In the genomic region with DNA sequence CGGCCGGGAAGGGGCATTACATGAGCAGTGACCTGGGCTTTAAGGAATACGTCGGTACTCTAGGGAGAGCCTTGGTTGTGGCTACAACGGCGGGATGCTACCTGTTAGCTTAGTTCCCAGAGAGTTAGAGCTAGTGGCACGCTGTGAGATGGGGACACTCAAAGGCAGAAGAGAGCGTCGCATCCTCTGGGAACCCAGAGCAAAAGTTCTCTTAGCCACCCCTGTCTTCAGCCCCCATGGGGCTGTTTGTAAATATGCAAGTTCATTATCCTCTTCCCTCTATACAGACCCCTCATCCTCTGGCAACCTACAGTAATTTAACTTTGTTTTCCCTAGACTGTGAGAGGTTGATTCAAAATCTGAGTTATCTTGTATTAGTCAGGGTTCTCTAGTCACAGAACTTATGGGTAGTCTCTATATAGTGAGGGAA, we compare ENCODE assay signal across 7 mouse cellular contexts. TPM values are rescaled to one million over a fixed set of nuclear protein-coding genes. Genes with fewer than 3 reads are reported as not detected.
A peak's percentile ranks its signal among the peaks of the same experiment; 100 is the strongest.
DNase-seq lines count a peak whose midpoint lies in the region; ATAC-seq lines count a peak whose summit lies in the region.

No protein-coding gene starts in this region.

- H3K9ac ChIP-seq in neural tube, embryonic 11.5 days (ENCODE audit: low read length), result peak overlapping the region; percentile 52
- H3K9ac ChIP-seq in limb, embryonic 13.5 days, result peak overlapping the region; percentile 75
- H3K9ac ChIP-seq in stomach, embryonic 15.5 days, result no peak overlapping the region

- no peaks in the 10 kb centered on the region for H3K36me3 ChIP-seq in neural tube, embryonic 11.5 days (ENCODE audit: control insufficient read depth, insufficient read depth, low read length)
- H3K36me3 ChIP-seq in forebrain, embryonic 10.5 days (replicated peaks), result no peaks in the 10 kb centered on the region
- no peaks in the 10 kb centered on the region for H3K36me3 ChIP-seq in limb, embryonic 13.5 days
- H3K36me3 ChIP-seq in stomach, embryonic 15.5 days, result no peaks in the 10 kb centered on the region

- under 1% methylated on average over 9 of the region's 9 CpGs for WGBS in neural tube, embryonic 11.5 days
- 0% methylated on average over 9 of the region's 9 CpGs for WGBS in forebrain, embryonic 10.5 days
- WGBS in limb, embryonic 13.5 days, result 0% methylated on average over 9 of the region's 9 CpGs
- WGBS in stomach, embryonic 15.5 days, result under 1% methylated on average over 9 of the region's 9 CpGs

- no peak for DNase-seq in neural tube, embryonic 11.5 days (ENCODE audit: low spot score)
- DNase-seq in neural tube, embryonic 10.5 days (ENCODE audit: extremely low spot score, low spot score), result no peak
- DNase-seq in forebrain, embryonic 10.5 days (ENCODE audit: extremely low spot score, low spot score), result no peak
- no peak for DNase-seq in kidney, postnatal 4 days
- DNase-seq in embryo, embryonic 9.5 days (ENCODE audit: extremely low spot score), result no peak

- peaks cover 5% of the 10 kb centered on the region; the same call in 1 of the 2 replicates for H3K4me1 ChIP-seq in neural tube, embryonic 11.5 days (ENCODE audit: control insufficient read depth, insufficient read depth, low read length)
- H3K4me1 ChIP-seq in forebrain, embryonic 10.5 days, result peaks cover 18% of the 10 kb centered on the region
- peaks cover 23% of the 10 kb centered on the region for H3K4me1 ChIP-seq in limb, embryonic 13.5 days
- H3K4me1 ChIP-seq in stomach, embryonic 15.5 days, result peaks cover 5% of the 10 kb centered on the region; the same call in 1 of the 2 replicates

- H3K4me3 ChIP-seq in neural tube, embryonic 11.5 days (ENCODE audit: low read depth, low read length), result peak overlapping the region; percentile 51
- H3K4me3 ChIP-seq in forebrain, embryonic 10.5 days, result peak overlapping the region; percentile 70
- H3K4me3 ChIP-seq in limb, embryonic 13.5 days, result peak overlapping the region; percentile 56
- H3K4me3 ChIP-seq in stomach, embryonic 15.5 days (replicated peaks), result peak overlapping the region; percentile 68

- no peaks in the 10 kb centered on the region for H3K27me3 ChIP-seq in neural tube, embryonic 11.5 days (ENCODE audit: control insufficient read depth, insufficient read depth, low read length)
- no peaks in the 10 kb centered on the region for H3K27me3 ChIP-seq in forebrain, embryonic 10.5 days (ENCODE audit: poor library complexity, severe bottlenecking)
- 0 out of 2 replicates have a peak, but pooled peaks cover 4% of the 10 kb centered on the region for H3K27me3 ChIP-seq in limb, embryonic 13.5 days
- no peaks in the 10 kb centered on the region for H3K27me3 ChIP-seq in stomach, embryonic 15.5 days (replicated peaks)

- ATAC-seq in neural tube, embryonic 11.5 days (ENCODE audit: insufficient read depth, low FRiP score, low TSS enrichment), result peak; percentile 89
- no peak for ATAC-seq in limb, embryonic 13.5 days (ENCODE audit: low FRiP score, low read depth)
- no peak for ATAC-seq in stomach, embryonic 15.5 days (ENCODE audit: insufficient read depth, low FRiP score, low read depth)

- H3K4me2 ChIP-seq in neural tube, embryonic 11.5 days (ENCODE audit: low read depth), result peak overlapping the region; percentile 46
- peak overlapping the region; percentile 74 for H3K4me2 ChIP-seq in limb, embryonic 13.5 days (replicated peaks)
- H3K4me2 ChIP-seq in stomach, embryonic 15.5 days, result peak overlapping the region; percentile 76

- H3K9me3 ChIP-seq in neural tube, embryonic 11.5 days (ENCODE audit: control insufficient read depth, low read length), result no peaks in the 10 kb centered on the region
- no peaks in the 10 kb centered on the region for H3K9me3 ChIP-seq in forebrain, embryonic 10.5 days
- no peaks in the 10 kb centered on the region for H3K9me3 ChIP-seq in limb, embryonic 13.5 days
- H3K9me3 ChIP-seq in stomach, embryonic 15.5 days, result no peaks in the 10 kb centered on the region

- no peak overlapping the region for H3K27ac ChIP-seq in neural tube, embryonic 11.5 days (ENCODE audit: low read depth, low read length)
- peak overlapping the region; percentile 90 for H3K27ac ChIP-seq in forebrain, embryonic 10.5 days
- no peak overlapping the region for H3K27ac ChIP-seq in limb, embryonic 13.5 days
- H3K27ac ChIP-seq in stomach, embryonic 15.5 days, result peak overlapping the region; percentile 64; the same call in 1 of the 2 replicates

RNA-seq across cellular contexts. Expression of gene Gss, which starts 0.3 kb away (rescaled TPM):
- 15.5 and 15.7 TPM in 2 replicates for polyA plus RNA-seq in neural tube, embryonic 11.5 days (2014; fragmentation: Nextera tagmentation; extraction: Ambion mirVana)
- polyA plus RNA-seq in forebrain, embryonic 10.5 days (2016; fragmentation: Nextera tagmentation; extraction: Ambion mirVana), result 22.6 and 24.2 TPM in 2 replicates
- 27.5 and 27.9 TPM in 2 replicates for polyA plus RNA-seq in limb, embryonic 13.5 days (2015; fragmentation: Nextera tagmentation; extraction: Ambion mirVana)
- polyA plus RNA-seq in stomach, embryonic 15.5 days (2015; fragmentation: Nextera tagmentation; extraction: Ambion mirVana), result 43.4 and 43.9 TPM in 2 replicates

RNA-seq across cellular contexts. Expression of gene Myh7b, which starts 18.1 kb away (rescaled TPM):
- 1.5 and 1.8 TPM in 2 replicates for polyA plus RNA-seq in neural tube, embryonic 11.5 days (2014; fragmentation: Nextera tagmentation; extraction: Ambion mirVana)
- 0.67 and 0.73 TPM in 2 replicates for polyA plus RNA-seq in forebrain, embryonic 10.5 days (2016; fragmentation: Nextera tagmentation; extraction: Ambion mirVana)
- 2.7 and 3.7 TPM in 2 replicates for polyA plus RNA-seq in limb, embryonic 13.5 days (2015; fragmentation: Nextera tagmentation; extraction: Ambion mirVana)
- 0.71 and 0.86 TPM in 2 replicates for polyA plus RNA-seq in stomach, embryonic 15.5 days (2015; fragmentation: Nextera tagmentation; extraction: Ambion mirVana)

Comparison
In these comparisons a context has a peak if more than half of its experiments do, and no peak if none do; other contexts are left out.
1. H3K27ac ChIP-seq: peak in forebrain, embryonic 10.5 days (single experiment) and stomach, embryonic 15.5 days (single experiment); none in neural tube, embryonic 11.5 days (single experiment) and limb, embryonic 13.5 days (single experiment).
2. Peak in every context shown above with its lines, with median percentiles within 50 percentile points of each other: H3K4me2 ChIP-seq and H3K4me3 ChIP-seq.